In genomic region chr4:97963951-97964350, GRCm38 (mm10) we compare ENCODE assay signal across 25 mouse cellular contexts.
DNase-seq lines count a peak whose midpoint lies in the region; ATAC-seq and TF ChIP-seq lines count a peak whose summit lies in the region.
"Had no signal": no experiment of that assay in that cellular context is flagged by ENCODE, and none has a peak within 500 bp of the region (broad histone marks: within the 10 kb centered on the region; RNA-seq: fewer than 3 reads in every experiment).

No protein-coding gene starts in this region.

- H3K27ac ChIP-seq in heart, adult 2 months: peak overlapping the region; percentile 64
- no peak overlapping the region for H3K27ac ChIP-seq in limb, embryonic 11.5 days (replicated peaks; ENCODE audit: low read depth, low read length)
- no peak overlapping the region for H3K27ac ChIP-seq in limb, embryonic 10.5 days
- H3K27ac ChIP-seq: forebrain, embryonic 10.5 days; forebrain, embryonic 13.5 days; hindbrain, embryonic 12.5 days; hindbrain, embryonic 15.5 days; intestine, embryonic 15.5 days had no signal

- DNase-seq in heart, adult 2 months: no peak
- DNase-seq in heart, postnatal 36 days: no peak
- DNase-seq in limb, embryonic 11.5 days (ENCODE audit: low spot score): peak; percentile 12
- DNase-seq in limb, embryonic 10.5 days (ENCODE audit: low spot score): no peak
- DNase-seq in Muller cell, postnatal 12 days (ENCODE audit: inconsistent ontology term): peak; percentile 85
- no peak for DNase-seq in left cerebral cortex, postnatal 4 days
- DNase-seq: adrenal gland, postnatal 10 days; adrenal gland, postnatal 36 days; cerebellum, adult 18-20 months; cerebellum, adult 9-10 months; cerebellum, postnatal 14 days; gastrocnemius, adult 2 months; gastrocnemius, postnatal 14 days; heart, postnatal 14 days had no signal

- H3K4me3 ChIP-seq in heart, adult 2 months: no peak overlapping the region
- no peak overlapping the region for H3K4me3 ChIP-seq in limb, embryonic 11.5 days (ENCODE audit: low read depth, low read length)
- no peak overlapping the region for H3K4me3 ChIP-seq in limb, embryonic 10.5 days
- H3K4me3 ChIP-seq: forebrain, embryonic 10.5 days; forebrain, embryonic 13.5 days; gastrocnemius, adult 2 months; heart, embryonic 15.5 days; hindbrain, embryonic 12.5 days; hindbrain, embryonic 15.5 days; intestine, embryonic 15.5 days had no signal

- peaks cover 2% of the 10 kb centered on the region; the same call in 1 of the 2 replicates for H3K79me2 ChIP-seq in heart, adult 2 months (replicated peaks; ENCODE audit: control insufficient read depth, insufficient read depth, low read length)

- no peak for TF ChIP-seq EP300 in heart, adult 2 months (IDR thresholded peaks at IDR 0.05; ENCODE audit: insufficient read depth, low read depth, low read length)

- no peaks in the 10 kb centered on the region for H3K9me3 ChIP-seq in limb, embryonic 11.5 days (ENCODE audit: control insufficient read depth, low read length)
- no peaks in the 10 kb centered on the region for H3K9me3 ChIP-seq in limb, embryonic 10.5 days (replicated peaks)
- H3K9me3 ChIP-seq: forebrain, embryonic 10.5 days; forebrain, embryonic 13.5 days; heart, embryonic 15.5 days; hindbrain, embryonic 12.5 days; hindbrain, embryonic 15.5 days; intestine, embryonic 15.5 days had no signal

- no peak overlapping the region for H3K9ac ChIP-seq in heart, adult 2 months (ENCODE audit: low read depth, low read length)
- H3K9ac ChIP-seq in limb, embryonic 11.5 days (ENCODE audit: low read length): no peak overlapping the region
- H3K9ac ChIP-seq: forebrain, embryonic 13.5 days; heart, embryonic 15.5 days; hindbrain, embryonic 12.5 days; hindbrain, embryonic 15.5 days; intestine, embryonic 15.5 days had no signal

- TF ChIP-seq CTCF in heart, adult 2 months (IDR thresholded peaks at IDR 0.05): no peak

- intact Hi-C loops in heart, adult 2 months (cut with DNase I): loop anchor here (5.0 kb wide), 1 partner anchor 37 kb away; no protein-coding TSS in a partner anchor
- intact Hi-C loops in heart, postnatal 36 days (cut with DNase I): no loop called here
- intact Hi-C loops in left cerebral cortex, postnatal 4 days (cut with DNase I): no loop called here

- H3K36me3 ChIP-seq in heart, adult 2 months (ENCODE audit: control insufficient read depth, insufficient read depth, low read length): peaks cover 38% of the 10 kb centered on the region
- H3K36me3 ChIP-seq in limb, embryonic 11.5 days (ENCODE audit: control insufficient read depth, insufficient read depth, low read length): no peaks in the 10 kb centered on the region
- H3K36me3 ChIP-seq in limb, embryonic 10.5 days: no peaks in the 10 kb centered on the region
- H3K36me3 ChIP-seq: forebrain, embryonic 10.5 days; heart, embryonic 15.5 days; hindbrain, embryonic 12.5 days; hindbrain, embryonic 15.5 days; intestine, embryonic 15.5 days had no signal

- H3K4me2 ChIP-seq in limb, embryonic 11.5 days (ENCODE audit: low read depth, severe bottlenecking): no peak overlapping the region
- H3K4me2 ChIP-seq: forebrain, embryonic 13.5 days; heart, embryonic 11.5 days; heart, embryonic 15.5 days; hindbrain, embryonic 12.5 days; hindbrain, embryonic 15.5 days; intestine, embryonic 15.5 days had no signal

- H3K27me3 ChIP-seq in heart, adult 2 months (ENCODE audit: control insufficient read depth, insufficient read depth, low read length): no peaks in the 10 kb centered on the region
- no peaks in the 10 kb centered on the region for H3K27me3 ChIP-seq in limb, embryonic 11.5 days (ENCODE audit: control insufficient read depth, insufficient read depth, low read length)
- H3K27me3 ChIP-seq in limb, embryonic 10.5 days (ENCODE audit: low read depth, poor library complexity, severe bottlenecking): no peaks in the 10 kb centered on the region
- H3K27me3 ChIP-seq: forebrain, embryonic 13.5 days; heart, embryonic 15.5 days; hindbrain, embryonic 12.5 days; hindbrain, embryonic 15.5 days; intestine, embryonic 15.5 days; Patski had no signal

- peaks cover 17% of the 10 kb centered on the region for H3K4me1 ChIP-seq in heart, adult 2 months (ENCODE audit: control insufficient read depth, insufficient read depth, low read length)
- no peaks in the 10 kb centered on the region for H3K4me1 ChIP-seq in limb, embryonic 11.5 days (ENCODE audit: control insufficient read depth, insufficient read depth, low read length)
- H3K4me1 ChIP-seq in limb, embryonic 10.5 days: no peaks in the 10 kb centered on the region
- H3K4me1 ChIP-seq: hindbrain, embryonic 12.5 days had no signal

- WGBS in heart, adult 2 months: 12% methylated on average over 1 of the region's 1 CpGs
- WGBS in limb, embryonic 11.5 days: 64% methylated on average over 1 of the region's 1 CpGs
- WGBS in limb, embryonic 10.5 days: 72% methylated on average over 1 of the region's 1 CpGs

- TF ChIP-seq POLR2A in heart, adult 2 months (IDR thresholded peaks at IDR 0.05; ENCODE audit: insufficient read depth, low read depth, low read length): no peak

- no peak for ATAC-seq in limb, embryonic 11.5 days (ENCODE audit: insufficient number of reproducible peaks, low FRiP score, low TSS enrichment, low read depth)
- no peak for ATAC-seq in frontal cortex, adult (ENCODE audit: low TSS enrichment)
- ATAC-seq: CD4-positive, CD25-positive, alpha-beta regulatory T cell, adult 4 months; forebrain, embryonic 13.5 days; forebrain, embryonic 16.5 days; intestine, embryonic 15.5 days; Patski had no signal

Comparison
In these comparisons a context has a peak if more than half of its experiments do, and no peak if none do; other contexts are left out.
1. DNase-seq: peak in limb, embryonic 11.5 days (single experiment) and Muller cell, postnatal 12 days (single experiment); none in heart, adult 2 months (0 of 2), heart, postnatal 36 days (0 of 2), limb, embryonic 10.5 days (single experiment) and left cerebral cortex, postnatal 4 days (single experiment).